In genomic region chr4:130838585-130838984, GRCm38 (mm10) we compare ENCODE assay signal across 9 mouse cellular contexts. TPM values are rescaled to one million over a fixed set of nuclear protein-coding genes. Genes with fewer than 3 reads are reported as not detected.
A peak's percentile ranks its signal among the peaks of the same experiment; 100 is the strongest.
DNase-seq lines count a peak whose midpoint lies in the region; ATAC-seq lines count a peak whose summit lies in the region.
"Had no signal": no experiment of that assay in that cellular context is flagged by ENCODE, and none has a peak within 500 bp of the region (broad histone marks: within the 10 kb centered on the region; RNA-seq: fewer than 3 reads in every experiment).

No protein-coding gene starts in this region.

- peaks cover 68% of the 10 kb centered on the region for H3K4me1 ChIP-seq in heart, embryonic 10.5 days
- peaks cover 40% of the 10 kb centered on the region for H3K4me1 ChIP-seq in embryonic facial prominence, embryonic 14.5 days (ENCODE audit: control insufficient read depth, insufficient read depth, low read length)
- H3K4me1 ChIP-seq in limb, embryonic 13.5 days, result peaks cover 50% of the 10 kb centered on the region

- H3K27me3 ChIP-seq in heart, embryonic 10.5 days (ENCODE audit: insufficient read depth, poor library complexity, severe bottlenecking), result peaks cover 32% of the 10 kb centered on the region
- H3K27me3 ChIP-seq in embryonic facial prominence, embryonic 14.5 days (replicated peaks; ENCODE audit: control insufficient read depth, insufficient read depth, low read length), result no peaks in the 10 kb centered on the region
- no peaks in the 10 kb centered on the region for H3K27me3 ChIP-seq in limb, embryonic 13.5 days

- DNase-seq in heart, embryonic 10.5 days (ENCODE audit: low spot score), result no peak
- no peak for DNase-seq in heart, adult 9 months (ENCODE audit: low spot score in 2 of 2)
- peak; percentile 53 for DNase-seq in Muller cell, postnatal 12 days (ENCODE audit: inconsistent ontology term)
- peak; percentile 78 for DNase-seq in embryonic facial prominence, embryonic 14.5 days (ENCODE audit: low spot score)
- DNase-seq in urinary bladder, postnatal 10 days (ENCODE audit: low spot score), result no peak
- no peak for DNase-seq in urinary bladder, adult 2 months (ENCODE audit: low spot score)
- no peak for DNase-seq in frontal cortex, postnatal 25 days (ENCODE audit: low spot score in 2 of 2)
- DNase-seq: cerebellum, adult 9-10 months had no signal

- H3K4me3 ChIP-seq in heart, embryonic 10.5 days, result no peak overlapping the region
- H3K4me3 ChIP-seq in embryonic facial prominence, embryonic 14.5 days (ENCODE audit: low read depth, low read length), result no peak overlapping the region
- H3K4me3 ChIP-seq in limb, embryonic 13.5 days, result no peak overlapping the region

- ATAC-seq in embryonic facial prominence, embryonic 14.5 days (ENCODE audit: low read depth), result no peak
- ATAC-seq in limb, embryonic 13.5 days (ENCODE audit: low FRiP score, low read depth), result no peak

- H3K4me2 ChIP-seq in embryonic facial prominence, embryonic 14.5 days (ENCODE audit: low read depth, low read length), result no peak overlapping the region
- peak overlapping the region; percentile 9; the same call in 1 of the 2 replicates for H3K4me2 ChIP-seq in limb, embryonic 13.5 days (replicated peaks)

- no peaks in the 10 kb centered on the region for H3K9me3 ChIP-seq in heart, embryonic 10.5 days
- no peaks in the 10 kb centered on the region for H3K9me3 ChIP-seq in embryonic facial prominence, embryonic 14.5 days (ENCODE audit: control insufficient read depth, low read length)
- H3K9me3 ChIP-seq in limb, embryonic 13.5 days, result 0 out of 2 replicates have a peak, but pooled peaks cover 4% of the 10 kb centered on the region

- WGBS in heart, embryonic 10.5 days, result 36% methylated on average over 11 of the region's 11 CpGs
- WGBS in embryonic facial prominence, embryonic 14.5 days, result 16% methylated on average over 11 of the region's 11 CpGs
- 11% methylated on average over 11 of the region's 11 CpGs for WGBS in limb, embryonic 13.5 days

- no peaks in the 10 kb centered on the region for H3K36me3 ChIP-seq in heart, embryonic 10.5 days
- no peaks in the 10 kb centered on the region for H3K36me3 ChIP-seq in embryonic facial prominence, embryonic 14.5 days (ENCODE audit: control insufficient read depth, insufficient read depth, low read length)
- no peaks in the 10 kb centered on the region for H3K36me3 ChIP-seq in limb, embryonic 13.5 days

- peak overlapping the region; percentile 38; the same call in 1 of the 2 replicates for H3K9ac ChIP-seq in embryonic facial prominence, embryonic 14.5 days (ENCODE audit: low read depth, low read length)
- peak overlapping the region; percentile 13; the same call in 1 of the 2 replicates for H3K9ac ChIP-seq in limb, embryonic 13.5 days

- H3K27ac ChIP-seq in heart, embryonic 10.5 days, result peak overlapping the region; percentile 49; the same call in 1 of the 2 replicates
- peak overlapping the region; percentile 39 for H3K27ac ChIP-seq in embryonic facial prominence, embryonic 14.5 days (replicated peaks; ENCODE audit: low read depth, low read length)
- H3K27ac ChIP-seq in limb, embryonic 13.5 days, result peak overlapping the region; percentile 28; the same call in 1 of the 2 replicates

RNA-seq across cellular contexts. Expression of gene Sdc3, which starts 46.2 kb away (rescaled TPM):
- polyA plus RNA-seq in heart, embryonic 10.5 days (2016; fragmentation: Nextera tagmentation; extraction: Ambion mirVana), result 19.0 and 21.6 TPM in 2 replicates
- polyA plus RNA-seq in embryonic facial prominence, embryonic 14.5 days (2014; fragmentation: Nextera tagmentation; extraction: Ambion mirVana), result 34.7 and 35.7 TPM in 2 replicates
- polyA plus RNA-seq in limb, embryonic 13.5 days (2015; fragmentation: Nextera tagmentation; extraction: Ambion mirVana), result 38.6 and 42.6 TPM in 2 replicates
- polyA plus RNA-seq in urinary bladder, adult 2 months (2012; rRNA removed), result 33.3 and 63.7 TPM in 2 replicates

Comparison
In these comparisons a context has a peak if more than half of its experiments do, and no peak if none do; other contexts are left out.
1. DNase-seq: peak in Muller cell, postnatal 12 days (single experiment) and embryonic facial prominence, embryonic 14.5 days (single experiment); none in heart, embryonic 10.5 days (single experiment), heart, adult 9 months (0 of 2), urinary bladder, postnatal 10 days (single experiment), urinary bladder, adult 2 months (single experiment) and frontal cortex, postnatal 25 days (0 of 2).
2. Peak in every context shown above with its lines, with median percentiles within 50 percentile points of each other: H3K27ac ChIP-seq.